Mouse (Mus musculus) adrenal gland, adult (tissue): ENCODE measurements around the gene Naif1.

Source experiments
- DNase-seq, 2 experiments: peaks; one replicate each; pipeline ENCODE4 v3.0.0; 2022 to 2023; ENCODE audit warnings: low spot score in 1 of 2; ENCODE audit not compliant: inconsistent age in 2 of 2

Naif1 gene

GRCm38 (mm10) chr2:32495185-32495726, 45.0 kb downstream of the Naif1 start:
- peak; percentile 40 to 55 for DNase-seq

- DNase-seq = no peak
These were observed 45.9 kb downstream of the Naif1 start for GRCm38 (mm10) chr2:32496190-32496589.

GRCm38 (mm10) chr2:32499365-32499764, 49.1 kb downstream of the Naif1 start:
- no peak for DNase-seq

GRCm38 (mm10) chr2:32500461-32500860, 50.2 kb downstream of the Naif1 start:
- DNase-seq = no peak

- peak in 1 of 2 experiments; percentile 79 for DNase-seq
These were observed 51.6 kb downstream of the Naif1 start for GRCm38 (mm10) chr2:32501754-32502324.

GRCm38 (mm10) chr2:32502843-32503242, 52.6 kb downstream of the Naif1 start:
- no peak for DNase-seq

- DNase-seq = peak in 1 of 2 experiments; percentile 63
These were observed 53.3 kb downstream of the Naif1 start for GRCm38 (mm10) chr2:32503588-32503987.

GRCm38 (mm10) chr2:32505536-32505935, 55.3 kb downstream of the Naif1 start:
- DNase-seq = peak in 1 of 2 experiments; percentile 7
